Mouse (Mus musculus) CD4-positive, CD25-positive, alpha-beta regulatory T cell, adult 2 months (primary cell): ENCODE measurements around the gene Cebpa.

Experiments
- DNase-seq: peaks from one replicate; pipeline ENCODE4 v3.0.0-alpha.2; 2012; ENCODE audit warnings: low read depth, low spot score

The Cebpa gene

DNA sequence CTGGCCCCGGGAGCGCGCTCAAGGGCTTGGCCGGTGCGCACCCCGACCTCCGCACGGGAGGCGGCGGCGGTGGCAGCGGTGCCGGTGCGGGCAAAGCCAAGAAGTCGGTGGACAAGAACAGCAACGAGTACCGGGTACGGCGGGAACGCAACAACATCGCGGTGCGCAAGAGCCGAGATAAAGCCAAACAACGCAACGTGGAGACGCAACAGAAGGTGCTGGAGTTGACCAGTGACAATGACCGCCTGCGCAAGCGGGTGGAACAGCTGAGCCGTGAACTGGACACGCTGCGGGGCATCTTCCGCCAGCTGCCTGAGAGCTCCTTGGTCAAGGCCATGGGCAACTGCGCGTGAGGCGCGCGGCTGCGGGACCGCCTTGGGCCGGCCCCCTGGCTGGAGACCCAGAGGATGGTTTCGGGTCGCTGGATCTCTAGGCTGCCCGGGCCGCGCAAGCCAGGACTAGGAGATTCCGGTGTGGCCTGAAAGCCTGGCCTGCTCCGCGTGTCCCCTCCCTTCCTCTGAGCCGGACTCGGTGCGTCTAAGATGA, 1.1 kb downstream of the Cebpa start:
- DNase-seq, result peak; percentile 7

GRCm38 (mm10) chr7:35121150-35121549, 2.1 kb downstream of the Cebpa start:
- no peak for DNase-seq

DNA sequence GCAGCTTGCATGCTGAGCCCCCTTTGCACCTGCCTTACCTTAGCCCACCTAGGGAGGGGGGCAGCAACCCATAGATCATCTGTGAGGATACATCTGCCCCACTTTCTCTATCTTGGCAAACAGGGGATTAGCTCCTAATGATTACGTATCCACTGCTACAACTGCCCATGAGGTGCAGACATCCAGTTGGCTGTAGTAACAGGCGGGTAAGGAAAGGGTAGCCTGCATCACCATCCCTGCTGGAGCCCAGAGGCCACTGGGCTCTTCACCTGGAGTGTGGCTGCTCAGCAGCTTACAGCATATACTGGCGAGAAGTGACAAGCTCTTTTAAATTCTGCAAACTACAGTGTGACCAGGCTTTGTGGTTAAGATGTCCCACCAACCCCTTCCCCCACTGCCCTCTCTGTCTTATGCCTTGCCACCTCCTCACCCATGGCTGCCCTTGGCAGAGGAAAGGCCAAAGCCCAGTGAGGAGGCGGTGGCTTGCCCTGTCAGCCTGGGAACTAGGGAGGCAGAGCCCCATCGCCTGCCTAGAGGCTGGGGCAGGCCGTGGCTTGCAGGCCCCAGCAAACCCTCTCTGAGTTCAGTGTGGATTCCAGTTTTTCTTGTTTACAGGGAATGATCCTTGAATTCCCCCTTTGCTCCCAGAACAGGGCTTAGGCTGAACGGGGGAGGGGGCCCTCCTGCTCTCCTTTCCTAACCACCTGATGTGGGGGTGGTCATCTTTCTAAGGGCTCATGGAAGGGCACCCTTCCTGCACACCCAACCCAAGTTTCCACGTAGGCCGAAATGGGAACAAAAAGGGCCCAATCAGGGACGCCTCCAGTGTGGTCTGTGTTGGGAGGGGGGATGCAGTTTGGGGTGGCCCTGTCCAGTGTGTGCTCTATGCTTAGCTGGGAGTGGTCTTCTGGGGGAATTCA, 3.6 kb downstream of the Cebpa start:
- no peak for DNase-seq

DNA sequence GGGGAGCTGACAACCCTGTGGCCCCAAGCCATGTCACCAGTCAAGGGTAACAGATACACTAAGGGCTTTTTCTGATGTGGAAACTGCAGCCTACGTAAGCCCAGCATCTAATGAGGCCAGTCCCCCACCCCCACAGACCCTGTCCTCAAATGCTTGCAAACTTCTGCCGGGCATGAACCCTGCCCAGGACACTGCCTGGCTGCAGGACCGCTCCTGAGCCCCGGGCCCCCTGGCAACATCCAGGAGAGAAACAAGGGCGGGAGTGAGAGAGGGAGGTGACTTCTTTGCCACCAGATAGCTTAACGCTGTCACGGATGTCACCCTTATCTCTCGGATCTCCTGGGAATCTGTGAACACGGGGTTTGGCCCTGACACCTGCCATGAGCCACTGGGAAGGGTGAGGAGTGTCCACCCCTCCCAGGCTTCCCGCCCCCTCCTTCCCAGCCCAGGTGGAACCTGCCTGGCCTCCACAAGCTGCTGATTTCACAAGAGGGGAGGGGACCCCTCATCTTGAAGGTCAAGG, 4.4 kb downstream of the Cebpa start:
- no peak for DNase-seq

GRCm38 (mm10) chr7:35124216-35124615, 5.1 kb downstream of the Cebpa start:
- DNase-seq, result no peak

DNA sequence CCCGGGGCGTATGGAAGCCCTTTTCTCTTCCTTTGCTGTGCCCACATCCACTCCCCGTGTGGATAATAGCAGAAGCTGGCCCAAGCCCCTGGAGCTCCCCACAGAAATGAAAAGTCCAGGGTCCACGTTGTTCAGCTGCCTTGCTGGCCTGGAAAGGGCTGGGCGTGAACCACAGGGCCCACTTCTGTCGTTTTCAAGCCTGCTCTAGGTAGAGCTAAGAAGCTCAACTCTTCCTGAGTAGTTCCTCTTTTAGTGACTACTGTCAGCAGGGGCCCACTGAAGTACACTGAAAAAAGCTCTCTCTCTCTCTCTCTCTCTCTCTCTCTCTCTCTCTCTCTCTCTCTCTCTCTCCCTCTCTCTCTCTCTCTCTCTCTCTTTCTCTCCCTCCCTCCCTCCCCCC, 5.7 kb downstream of the Cebpa start:
- no peak for DNase-seq

DNA sequence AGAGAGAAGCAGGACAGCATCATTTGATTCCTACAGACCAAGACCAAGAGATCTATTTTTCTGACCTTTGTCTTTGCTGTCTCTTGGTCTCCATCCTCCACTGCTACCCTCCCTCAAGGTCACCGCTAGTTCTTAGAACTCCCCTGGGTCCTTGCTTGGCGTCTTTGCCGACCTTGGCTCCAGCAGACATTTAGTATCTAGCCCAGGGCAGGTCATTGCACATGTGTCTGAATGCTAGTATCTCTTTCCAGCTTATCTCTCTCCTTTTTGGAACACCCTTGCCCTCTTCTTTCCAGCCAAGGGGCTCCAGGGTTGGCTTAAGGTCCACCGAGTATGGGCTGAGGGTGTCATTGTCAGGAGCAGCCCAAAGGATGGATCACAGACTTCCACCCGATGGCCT, 6.9 kb downstream of the Cebpa start:
- DNase-seq, result no peak

DNA sequence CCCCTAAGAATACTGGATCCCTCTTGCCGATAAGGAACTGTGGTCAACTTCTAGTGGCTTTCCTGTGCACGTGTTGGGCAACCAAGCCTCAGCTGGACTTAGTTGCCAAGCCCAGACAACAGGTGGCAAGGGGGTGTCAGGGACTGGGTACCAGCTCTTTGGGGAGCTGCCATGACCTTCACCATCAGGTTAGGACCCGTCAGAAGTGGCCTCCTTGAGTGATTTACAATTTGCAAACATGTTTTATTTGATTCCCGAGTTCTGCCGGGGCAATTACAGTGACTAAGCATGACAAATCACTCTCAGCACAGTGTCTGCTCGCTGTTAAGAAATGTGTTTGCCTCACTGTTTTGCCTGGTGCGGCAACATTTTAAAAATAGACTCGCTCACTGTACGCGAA, 7.9 kb downstream of the Cebpa start:
- no peak for DNase-seq

DNA sequence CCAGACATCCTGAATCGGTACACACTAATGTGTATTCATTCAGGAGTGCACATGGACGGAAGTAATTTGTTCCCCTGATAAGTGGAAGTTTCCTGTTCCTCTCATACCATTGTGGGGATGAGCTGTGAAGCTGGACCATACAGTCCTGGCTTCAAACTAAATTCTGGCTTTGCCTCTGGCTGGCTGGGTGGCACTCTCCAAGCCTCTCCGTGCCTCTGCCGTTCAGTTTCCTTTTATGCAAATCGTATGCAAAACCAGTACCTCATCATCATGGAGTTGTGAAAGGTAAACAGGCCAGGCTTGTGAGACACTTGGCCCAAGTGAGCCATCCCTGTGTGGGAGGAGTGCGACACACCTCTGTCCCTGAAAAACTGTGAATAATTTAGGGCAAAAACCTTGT, 8.6 kb downstream of the Cebpa start:
- DNase-seq, result no peak

GRCm38 (mm10) chr7:35128677-35129567, 9.8 kb downstream of the Cebpa start:
- DNase-seq, result no peak

- DNase-seq, result no peak
These were observed 11.1 kb downstream of the Cebpa start for GRCm38 (mm10) chr7:35130059-35130738.

DNA sequence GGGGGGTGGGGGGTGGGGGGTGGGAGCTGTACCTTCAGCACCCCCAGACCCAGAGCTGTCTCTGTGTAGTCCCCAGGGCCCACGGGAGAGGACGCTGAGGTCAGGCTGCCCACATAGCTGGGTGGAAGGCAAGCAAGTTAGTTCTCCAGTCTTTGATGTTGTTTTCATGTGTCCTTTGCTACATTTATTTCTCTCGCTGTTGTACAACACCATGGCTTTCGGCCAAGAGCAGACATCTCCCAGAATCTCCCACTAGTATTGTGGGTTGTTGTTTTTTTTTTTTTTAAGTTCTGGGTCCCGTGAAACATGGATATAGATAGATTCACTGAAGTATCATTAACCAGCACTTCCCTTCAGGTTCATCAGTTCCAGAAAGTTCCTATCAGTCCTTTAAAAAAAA, 11.8 kb downstream of the Cebpa start:
- DNase-seq, result no peak

- no peak for DNase-seq
These were observed 12.5 kb downstream of the Cebpa start for GRCm38 (mm10) chr7:35131601-35132000.

DNA sequence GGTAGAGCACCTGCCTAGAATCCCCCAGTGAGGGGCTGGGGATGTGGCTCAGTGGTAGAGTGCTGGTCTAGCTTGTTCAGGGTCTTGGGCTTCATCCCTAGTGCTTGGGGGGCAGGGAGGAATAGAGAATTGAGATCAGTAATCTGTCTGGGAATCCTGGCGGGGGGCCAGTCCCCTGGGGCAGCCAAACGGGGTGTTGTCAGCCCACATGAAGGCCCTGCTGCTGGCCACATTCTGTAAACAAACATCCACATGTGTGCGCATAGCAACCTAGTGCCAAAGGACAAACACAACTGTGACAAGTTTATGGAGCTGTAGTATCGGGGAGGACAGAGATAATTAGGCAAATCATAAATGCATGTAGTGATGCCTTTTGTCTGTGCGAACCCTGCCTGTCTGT, 15.5 kb downstream of the Cebpa start:
- DNase-seq, result no peak

GRCm38 (mm10) chr7:35137524-35137923, 18.4 kb downstream of the Cebpa start:
- DNase-seq, result no peak

- no peak for DNase-seq
These were observed 19.4 kb downstream of the Cebpa start for GRCm38 (mm10) chr7:35138481-35138880.

- peak; percentile 12 for DNase-seq
These were observed 20.8 kb downstream of the Cebpa start for GRCm38 (mm10) chr7:35139880-35140279.

- no peak for DNase-seq
These were observed 22.4 kb downstream of the Cebpa start for GRCm38 (mm10) chr7:35141519-35141918.

- DNase-seq, result no peak
These were observed 23.4 kb downstream of the Cebpa start for GRCm38 (mm10) chr7:35142522-35142921.

- no peak for DNase-seq
These were observed 24.9 kb downstream of the Cebpa start for GRCm38 (mm10) chr7:35143864-35144618.

- no peak for DNase-seq
These were observed 26.0 kb downstream of the Cebpa start for GRCm38 (mm10) chr7:35145068-35145467.
